Mouse (Mus musculus) kidney, postnatal 25 days (tissue): ENCODE data around the gene Vps13d.

Source experiments
- DNase-seq, 2 experiments: peaks; one replicate each; pipeline ENCODE4 v3.0.0; 2021; ENCODE audit warnings: mixed read lengths in 2 of 2

Gene Vps13d

GRCm38 (mm10) chr4:145194559-145195162 lies at the start of gene Vps13d:
Gene Vps13d (minus strand): TSS chr4:145195005.
- DNase-seq, result peak; percentile 95

- no peak for DNase-seq
Measured at GRCm38 (mm10) chr4:145242719-145243350, 48.0 kb upstream of the Vps13d start.

GRCm38 (mm10) chr4:145240723-145241231 lies 46.0 kb upstream of the Vps13d start:
- peak in 1 of 2 experiments; percentile 55 for DNase-seq

- DNase-seq, result peak; percentile 77 to 85
Measured at GRCm38 (mm10) chr4:145239049-145239830, 44.4 kb upstream of the Vps13d start.

- DNase-seq, result no peak
Measured at GRCm38 (mm10) chr4:145236027-145236426, 41.2 kb upstream of the Vps13d start.

- no peak for DNase-seq
Measured at GRCm38 (mm10) chr4:145233487-145234228, 38.9 kb upstream of the Vps13d start.

GRCm38 (mm10) chr4:145231732-145232131 lies 36.9 kb upstream of the Vps13d start:
- no peak for DNase-seq

- no peak for DNase-seq
Measured at GRCm38 (mm10) chr4:145230647-145231046, 35.8 kb upstream of the Vps13d start.

GRCm38 (mm10) chr4:145229524-145230163 lies 34.8 kb upstream of the Vps13d start:
- DNase-seq, result peak; percentile 28 to 48

GRCm38 (mm10) chr4:145229051-145229450 lies 34.2 kb upstream of the Vps13d start:
- DNase-seq, result no peak

GRCm38 (mm10) chr4:145224613-145225012 lies 29.8 kb upstream of the Vps13d start:
- DNase-seq, result no peak

GRCm38 (mm10) chr4:145222064-145222463 lies 27.3 kb upstream of the Vps13d start:
- DNase-seq, result no peak

- no peak for DNase-seq
Measured at GRCm38 (mm10) chr4:145221379-145221778, 26.6 kb upstream of the Vps13d start.

- no peak for DNase-seq
Measured at GRCm38 (mm10) chr4:145220001-145220400, 25.2 kb upstream of the Vps13d start.

- peak; percentile 20 to 57 for DNase-seq
Measured at GRCm38 (mm10) chr4:145219240-145219985, 24.6 kb upstream of the Vps13d start.

- no peak for DNase-seq
Measured at GRCm38 (mm10) chr4:145217837-145218236, 23.0 kb upstream of the Vps13d start.

GRCm38 (mm10) chr4:145217046-145217445 lies 22.2 kb upstream of the Vps13d start:
- no peak for DNase-seq

- DNase-seq, result peak; percentile 29 to 56
Measured at GRCm38 (mm10) chr4:145215396-145215795, 20.6 kb upstream of the Vps13d start.

GRCm38 (mm10) chr4:145214786-145215174 lies 20.0 kb upstream of the Vps13d start:
- peak in 1 of 2 experiments; percentile 61 for DNase-seq

GRCm38 (mm10) chr4:145213999-145214785 lies 19.4 kb upstream of the Vps13d start:
- peak; percentile 86 to 94 for DNase-seq

GRCm38 (mm10) chr4:145211076-145211475 lies 16.3 kb upstream of the Vps13d start:
- no peak for DNase-seq
